Mouse (Mus musculus) liver, embryonic 12.5 days (tissue): Measurements from ENCODE around the gene Panx3. TPM values are rescaled to one million over a fixed set of nuclear protein-coding genes. Genes with fewer than 3 reads are reported as not detected.

Experiments used
- ATAC-seq: fragments of 200-750 bp; cut with Nextera tagmentation; 2 replicates; pipeline ENCODE4 v1.8.0; 2017; ENCODE audit warnings: moderate number of reproducible peaks, mild to moderate bottlenecking, moderate library complexity
- H3K27ac ChIP-seq: fragments of 300-500 bp; sonication (generic); 2 replicates; pipeline ENCODE4 v1.5.1; 2016; ENCODE audit warnings: mild to moderate bottlenecking
- H3K27me3 ChIP-seq: fragments of 300-500 bp; sonication (generic); replicated peaks from 2 replicates; pipeline ENCODE4 v1.6.1; 2016; ENCODE audit warnings: mild to moderate bottlenecking, moderate library complexity
- H3K36me3 ChIP-seq: fragments of 300-500 bp; sonication (generic); 2 replicates; pipeline ENCODE4 v1.6.1; 2016; ENCODE audit warnings: mild to moderate bottlenecking, moderate library complexity
- H3K4me1 ChIP-seq: fragments of 300-500 bp; sonication (generic); 2 replicates; pipeline ENCODE4 v1.6.1; 2016
- H3K4me2 ChIP-seq: fragments of 300-500 bp; sonication (generic); 2 replicates; pipeline ENCODE4 v1.6.1; 2016; ENCODE audit warnings: mild to moderate bottlenecking, moderate library complexity
- H3K4me3 ChIP-seq: fragments of 300-500 bp; sonication (generic); 2 replicates; pipeline ENCODE4 v1.5.1; 2016; ENCODE audit warnings: mild to moderate bottlenecking, moderate library complexity
- H3K9ac ChIP-seq: fragments of 300-500 bp; sonication (generic); 2 replicates; pipeline ENCODE4 v1.6.1; 2016; ENCODE audit warnings: mild to moderate bottlenecking, moderate library complexity
- H3K9me3 ChIP-seq: fragments of 300-500 bp; sonication (generic); replicated peaks from 2 replicates; pipeline ENCODE4 v1.6.1; 2016; ENCODE audit warnings: mild to moderate bottlenecking, moderate library complexity
- WGBS: fragments of 180-500 bp; shearing (Covaris S2); methylation state at CpG from one replicate; pipeline ENCODE4 v1.1.7; 2016; ENCODE audit not compliant: insufficient replicate concordance; 5-methylcytosine and 5-hydroxymethylcytosine counted together
- polyA plus RNA-seq: library from polyadenylated mRNA; unstranded; fragments of >200 nt; fragmentation: Nextera tagmentation; extraction: Ambion mirVana; gene quantifications from 2 replicates; pipeline ENCODE4 v1.2.1, GENCODE M21; 2016

Panx3 gene
- polyA plus RNA-seq, 1 experiment from 2014 or later = not detected

DNA sequence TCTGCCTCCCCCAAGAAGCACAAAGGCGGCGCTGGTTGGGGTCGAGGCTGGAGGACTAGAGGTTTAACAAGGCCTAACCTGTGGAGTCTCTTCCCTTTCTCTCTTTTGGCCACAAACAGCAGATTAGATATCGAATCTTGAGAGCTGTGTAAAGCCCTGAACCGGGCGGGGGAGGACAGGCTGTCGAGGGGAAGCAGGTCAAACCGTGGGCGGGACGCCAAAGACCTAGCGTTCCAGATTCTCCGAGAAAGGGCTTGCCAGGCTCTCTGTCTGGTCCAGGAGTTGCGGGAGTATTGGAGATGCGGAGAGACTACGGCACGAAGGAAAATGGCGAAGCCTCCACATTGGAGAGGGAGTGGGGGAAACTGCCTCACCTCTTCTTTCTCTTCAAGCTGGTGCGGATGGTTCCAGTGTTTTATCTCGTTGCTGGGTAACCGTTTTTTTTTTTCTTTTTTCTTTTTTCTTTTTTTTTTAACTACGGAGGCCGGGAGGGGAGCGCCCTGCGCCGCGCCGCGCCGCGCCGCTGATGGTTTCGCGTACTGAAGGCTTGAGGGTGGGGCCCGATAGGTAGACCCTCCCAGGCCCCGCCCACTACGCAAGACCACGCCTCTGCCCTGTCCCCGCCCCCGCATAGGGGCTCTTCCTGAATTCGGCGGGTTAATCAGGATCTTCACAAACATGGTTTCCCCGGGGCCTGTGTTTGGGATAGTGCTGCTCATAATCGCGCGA lies 55.7 kb downstream of the Panx3 start, which contains the start of gene Spa17:
Spa17 (minus strand) TSS at position 541 of the 729 bp plus-strand sequence.
- peak within 1 kb of the TSS; percentile 81 for H3K4me2 ChIP-seq
- under 1% methylated on average over 45 of the region's 45 CpGs for WGBS

More for the DNA sequence above, 55.7 kb downstream of the Panx3 start, which contains the start of gene Spa17:
- Histone ChIP-seq H3K9me3 (no peaks in the 10 kb centered on the region), H3K36me3 (no peaks in the 10 kb centered on the region), H3K27ac (peak within 1 kb of the TSS; percentile 68), H3K9ac (peak within 1 kb of the TSS; percentile 73), H3K27me3 (no peaks in the 10 kb centered on the region), H3K4me3 (peak within 1 kb of the TSS; percentile 75), H3K4me1 (peaks cover 16% of the 10 kb centered on the region)
- ATAC-seq = peak; percentile 96

Other genes starting within 250 kb of the Panx3 start
- gene Robo3, start 236.0 kb downstream of the Panx3 start, polyA plus RNA-seq = 0.25 and 0.26 TPM in 2 replicates
- 11.3 and 11.8 TPM in 2 replicates for gene Msantd2, start 179.9 kb downstream of the Panx3 start, polyA plus RNA-seq
- gene Esam, start 141.2 kb downstream of the Panx3 start, polyA plus RNA-seq = 22.0 and 22.8 TPM in 2 replicates
- 0.29 and 0.76 TPM in 2 replicates for gene Vsig2, start 130.0 kb downstream of the Panx3 start, polyA plus RNA-seq
- gene Nrgn, start 116.3 kb downstream of the Panx3 start, polyA plus RNA-seq = 20.6 and 23.4 TPM in 2 replicates
- gene Siae, start 113.5 kb downstream of the Panx3 start, polyA plus RNA-seq = 5.6 and 5.7 TPM in 2 replicates
- 2.8 and 4.0 TPM in 2 replicates for gene Spa17, start 55.5 kb downstream of the Panx3 start, polyA plus RNA-seq
- 80.0 and 80.6 TPM in 2 replicates for gene Tbrg1, start 11.9 kb downstream of the Panx3 start, polyA plus RNA-seq
- not detected in 2 replicates for gene Olfr160, start 47.0 kb upstream of the Panx3 start, polyA plus RNA-seq
- not detected in 2 replicates for gene Olfr874, start 75.9 kb upstream of the Panx3 start, polyA plus RNA-seq
- gene Olfr875, start 102.6 kb upstream of the Panx3 start, polyA plus RNA-seq = not detected in 2 replicates
- not detected in 2 replicates for gene Olfr876, start 133.8 kb upstream of the Panx3 start, polyA plus RNA-seq
- gene Olfr877, start 185.0 kb upstream of the Panx3 start, polyA plus RNA-seq = not detected in 2 replicates
- gene Olfr145, start 227.5 kb upstream of the Panx3 start, polyA plus RNA-seq = not detected in 2 replicates
- not detected in 2 replicates for gene Olfr878, start 248.6 kb upstream of the Panx3 start, polyA plus RNA-seq